Mouse (Mus musculus): ENCODE data around the gene Taar4. TPM values are rescaled to one million over a fixed set of nuclear protein-coding genes. Genes with fewer than 3 reads are reported as not detected.

Gene Taar4
- polyA plus RNA-seq, 1 experiment from 2014 or later = not detected

DNA sequence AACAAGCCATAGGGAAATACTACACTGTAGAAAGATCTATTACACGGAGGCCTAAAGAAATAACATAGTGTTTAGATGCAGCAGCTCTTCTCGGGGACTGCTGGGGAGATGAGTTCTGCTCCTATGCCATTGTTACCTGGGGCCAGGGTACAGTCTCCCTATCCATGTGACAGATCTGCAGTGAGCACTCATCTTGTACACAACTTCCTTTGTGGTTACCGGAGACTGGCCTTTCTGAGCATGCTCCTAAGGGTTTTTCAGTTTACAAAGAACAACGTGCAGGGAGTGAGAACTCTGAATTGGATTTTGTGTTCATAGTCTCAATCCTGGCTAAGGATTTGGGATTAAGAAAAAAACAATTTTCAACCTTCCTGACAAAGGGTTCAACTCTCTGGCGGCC lies 26.1 kb downstream of the Taar4 start:
- no peak for ATAC-seq (replicated peaks; ENCODE audit: extremely low read depth, insufficient read depth, low FRiP score)
- WGBS = 71% methylated on average over 5 of the region's 5 CpGs
- H3K27me3 ChIP-seq (ENCODE audit: control insufficient read depth, insufficient read depth, low read length) = no peaks in the 10 kb centered on the region

DNA sequence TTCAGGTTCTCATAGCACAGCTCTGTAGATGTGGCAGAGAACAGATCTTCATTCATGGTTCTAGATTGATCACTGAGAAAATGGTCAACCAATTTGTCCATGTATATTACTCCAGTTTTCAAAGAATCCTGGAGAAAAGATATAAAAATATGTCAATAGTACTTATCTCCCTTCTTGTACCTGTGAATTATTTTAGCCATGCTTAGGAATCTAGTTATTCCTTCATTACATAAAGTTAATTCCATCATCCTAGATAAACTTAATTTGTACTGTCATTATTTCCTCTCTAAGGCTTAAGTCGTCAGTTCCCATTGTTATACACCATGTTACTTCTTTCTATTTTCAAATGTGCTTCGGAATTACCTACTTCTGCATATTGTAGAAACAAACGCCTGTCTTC lies 33.1 kb downstream of the Taar4 start, which contains the start of gene Taar7a:
Gene Taar7a, minus strand, starts transcription at position 101 of the 400 bp plus-strand sequence.
- Histone ChIP-seq H3K36me3 (ENCODE audit: control insufficient read depth, insufficient read depth) (no peaks in the 10 kb centered on the region), H3K27me3 (ENCODE audit: control insufficient read depth, insufficient read depth, low read length) (no peaks in the 10 kb centered on the region), H3K4me2 (ENCODE audit: low read depth, low read length) (no peak within 1 kb of the TSS), H3K9ac (ENCODE audit: low read length) (no peak within 1 kb of the TSS), H3K4me1 (ENCODE audit: control insufficient read depth, insufficient read depth, low read length) (no peaks in the 10 kb centered on the region), H3K4me3 (ENCODE audit: low read length) (no peak within 1 kb of the TSS), H3K27ac (ENCODE audit: low read length) (no peak within 1 kb of the TSS), H3K9me3 (replicated peaks; ENCODE audit: control insufficient read depth, low read length) (no peaks in the 10 kb centered on the region)
- no peak for ATAC-seq (replicated peaks; ENCODE audit: extremely low read depth, insufficient read depth, low FRiP score)
- 86% methylated on average over 3 of the region's 3 CpGs for WGBS

More for the DNA sequence above, 26.1 kb downstream of the Taar4 start:
- Histone ChIP-seq H3K36me3 (ENCODE audit: control insufficient read depth, insufficient read depth) (no peaks in the 10 kb centered on the region), H3K9me3 (replicated peaks; ENCODE audit: control insufficient read depth, low read length) (no peaks in the 10 kb centered on the region), H3K4me1 (ENCODE audit: control insufficient read depth, insufficient read depth, low read length) (no peaks in the 10 kb centered on the region), H3K9ac (ENCODE audit: low read length) (no peak overlapping the region), H3K4me3 (ENCODE audit: low read length) (no peak overlapping the region), H3K27ac (ENCODE audit: low read length) (no peak overlapping the region), H3K4me2 (ENCODE audit: low read depth, low read length) (no peak overlapping the region)

DNA sequence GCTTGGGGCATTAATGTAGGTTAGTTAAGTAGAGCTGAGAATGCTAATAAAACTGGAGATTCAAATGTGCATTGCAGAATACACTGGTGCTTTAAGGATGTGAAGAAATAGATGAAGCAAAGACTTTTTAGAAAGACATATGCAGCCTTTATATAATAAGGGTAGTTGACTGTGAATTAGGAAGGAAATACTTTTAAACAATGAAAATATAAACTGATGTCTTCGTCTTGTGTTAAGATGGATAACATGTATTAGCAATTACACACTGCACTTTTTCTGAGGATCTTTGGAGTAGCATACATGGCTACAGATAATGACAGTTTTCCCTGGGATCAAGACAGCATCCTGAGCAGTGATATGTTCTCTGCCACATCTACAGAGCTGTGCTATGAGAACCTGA lies 39.3 kb downstream of the Taar4 start, which contains the start of gene Taar7b:
Gene Taar7b, plus strand, starts transcription at position 301 of the 400 bp plus-strand sequence.
- H3K9me3 ChIP-seq (replicated peaks; ENCODE audit: control insufficient read depth, low read length) = no peaks in the 10 kb centered on the region
- H3K4me1 ChIP-seq (ENCODE audit: control insufficient read depth, insufficient read depth, low read length) = no peaks in the 10 kb centered on the region
- no peak within 1 kb of the TSS for H3K4me2 ChIP-seq (ENCODE audit: low read depth, low read length)
- H3K9ac ChIP-seq (ENCODE audit: low read length) = no peak within 1 kb of the TSS
- ATAC-seq (replicated peaks; ENCODE audit: extremely low read depth, insufficient read depth, low FRiP score) = no peak
- no peak within 1 kb of the TSS for H3K4me3 ChIP-seq (ENCODE audit: low read length)
- 64% methylated on average over 1 of the region's 1 CpGs for WGBS
- H3K36me3 ChIP-seq (ENCODE audit: control insufficient read depth, insufficient read depth) = no peaks in the 10 kb centered on the region
- no peaks in the 10 kb centered on the region for H3K27me3 ChIP-seq (ENCODE audit: control insufficient read depth, insufficient read depth, low read length)
- H3K27ac ChIP-seq (ENCODE audit: low read length) = no peak within 1 kb of the TSS

DNA sequence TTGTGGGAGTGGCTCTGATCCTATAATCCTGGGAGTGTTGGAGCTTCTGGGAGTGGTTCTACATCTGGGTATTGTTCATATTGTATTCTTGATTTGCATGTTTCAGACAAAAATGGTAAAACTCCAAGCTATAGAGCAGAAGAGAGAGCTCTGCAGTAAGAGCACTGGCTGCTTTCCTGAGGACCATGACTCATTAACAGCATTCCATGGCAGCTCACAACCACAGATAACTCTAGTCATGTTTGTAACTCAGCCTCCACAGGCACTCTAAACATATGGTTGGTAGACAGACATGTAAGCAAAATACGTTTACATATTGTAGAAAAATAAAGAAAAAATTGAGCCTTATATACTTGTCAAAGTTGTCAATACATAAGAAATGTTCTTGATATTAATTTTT lies 46.1 kb downstream of the Taar4 start:
- no peaks in the 10 kb centered on the region for H3K36me3 ChIP-seq (ENCODE audit: control insufficient read depth, insufficient read depth)
- H3K9me3 ChIP-seq (replicated peaks; ENCODE audit: control insufficient read depth, low read length) = no peaks in the 10 kb centered on the region
- no peak overlapping the region for H3K27ac ChIP-seq (ENCODE audit: low read length)
- no peaks in the 10 kb centered on the region for H3K4me1 ChIP-seq (ENCODE audit: control insufficient read depth, insufficient read depth, low read length)
- no peak for ATAC-seq (replicated peaks; ENCODE audit: extremely low read depth, insufficient read depth, low FRiP score)
- no peaks in the 10 kb centered on the region for H3K27me3 ChIP-seq (ENCODE audit: control insufficient read depth, insufficient read depth, low read length)
- H3K4me3 ChIP-seq (ENCODE audit: low read length) = no peak overlapping the region
- H3K4me2 ChIP-seq (ENCODE audit: low read depth, low read length) = no peak overlapping the region
- 53% methylated on average over 1 of the region's 1 CpGs for WGBS
- H3K9ac ChIP-seq (ENCODE audit: low read length) = no peak overlapping the region

DNA sequence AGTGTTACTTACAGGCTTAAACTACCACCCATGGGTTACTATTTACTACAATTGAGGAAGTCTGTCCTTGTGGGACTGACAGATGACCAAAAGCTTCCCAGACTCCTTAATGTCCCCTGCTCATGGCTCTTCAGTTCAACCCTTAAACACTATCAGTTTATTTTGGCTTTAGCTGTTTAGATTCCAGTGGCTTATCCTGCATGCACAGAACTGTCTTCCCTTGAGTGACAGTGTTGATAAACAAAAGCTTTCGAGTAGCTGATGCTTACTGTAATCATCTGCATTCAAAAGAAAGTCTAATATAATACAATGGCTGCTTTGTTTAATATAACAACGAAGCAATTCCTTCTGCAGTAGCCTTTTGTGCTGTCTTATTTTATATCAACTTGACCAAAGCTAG lies 46.7 kb downstream of the Taar4 start:
- ATAC-seq (replicated peaks; ENCODE audit: extremely low read depth, insufficient read depth, low FRiP score) = no peak
- no peak overlapping the region for H3K27ac ChIP-seq (ENCODE audit: low read length)
- no peaks in the 10 kb centered on the region for H3K27me3 ChIP-seq (ENCODE audit: control insufficient read depth, insufficient read depth, low read length)
- no peaks in the 10 kb centered on the region for H3K9me3 ChIP-seq (replicated peaks; ENCODE audit: control insufficient read depth, low read length)
- H3K36me3 ChIP-seq (ENCODE audit: control insufficient read depth, insufficient read depth) = no peaks in the 10 kb centered on the region
- H3K4me1 ChIP-seq (ENCODE audit: control insufficient read depth, insufficient read depth, low read length) = no peaks in the 10 kb centered on the region
- H3K4me2 ChIP-seq (ENCODE audit: low read depth, low read length) = no peak overlapping the region
- no peak overlapping the region for H3K4me3 ChIP-seq (ENCODE audit: low read length)
- H3K9ac ChIP-seq (ENCODE audit: low read length) = no peak overlapping the region
- 39% methylated on average over 2 of the region's 2 CpGs for WGBS

DNA sequence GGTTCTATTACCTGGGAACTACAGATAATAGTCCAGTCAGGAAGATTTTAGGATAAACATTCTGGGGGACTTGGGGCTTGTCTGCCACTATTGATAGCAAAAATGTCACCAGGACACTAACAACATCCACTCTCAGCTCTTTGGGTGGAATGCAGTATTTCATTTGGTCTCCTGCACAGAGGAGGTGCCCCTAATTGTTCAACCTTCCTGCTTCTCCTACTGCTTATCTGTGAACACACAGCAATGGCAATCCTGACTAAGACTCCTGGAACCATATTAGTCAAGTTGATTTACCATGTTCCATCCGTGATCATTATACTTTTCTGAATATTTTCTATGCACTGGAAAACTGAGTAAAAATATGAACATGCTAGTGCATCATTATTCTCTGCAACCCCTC lies 47.8 kb downstream of the Taar4 start:
- no peak overlapping the region for H3K4me2 ChIP-seq (ENCODE audit: low read depth, low read length)
- no peak overlapping the region for H3K4me3 ChIP-seq (ENCODE audit: low read length)
- no peak overlapping the region for H3K27ac ChIP-seq (ENCODE audit: low read length)
- no peak overlapping the region for H3K9ac ChIP-seq (ENCODE audit: low read length)
- no peaks in the 10 kb centered on the region for H3K4me1 ChIP-seq (ENCODE audit: control insufficient read depth, insufficient read depth, low read length)
- WGBS = 83% methylated on average over 1 of the region's 1 CpGs
- no peak for ATAC-seq (replicated peaks; ENCODE audit: extremely low read depth, insufficient read depth, low FRiP score)
- no peaks in the 10 kb centered on the region for H3K36me3 ChIP-seq (ENCODE audit: control insufficient read depth, insufficient read depth)
- H3K9me3 ChIP-seq (replicated peaks; ENCODE audit: control insufficient read depth, low read length) = no peaks in the 10 kb centered on the region
- H3K27me3 ChIP-seq (ENCODE audit: control insufficient read depth, insufficient read depth, low read length) = no peaks in the 10 kb centered on the region

Other genes starting within 250 kb of the Taar4 start
- gene Rps12, start 173.2 kb upstream of the Taar4 start, polyA plus RNA-seq (2015; fragmentation: Nextera tagmentation; extraction: Ambion mirVana) = 80.6 and 89.4 TPM in 2 replicates
- 8.3 and 9.1 TPM in 2 replicates for gene Slc18b1, start 163.5 kb upstream of the Taar4 start, polyA plus RNA-seq (2015; fragmentation: Nextera tagmentation; extraction: Ambion mirVana)
- 0.08 and 0.16 TPM in 2 replicates for gene Vnn3, start 109.0 kb upstream of the Taar4 start, polyA plus RNA-seq (2015; fragmentation: Nextera tagmentation; extraction: Ambion mirVana)
- gene Vnn1, start 65.8 kb upstream of the Taar4 start, polyA plus RNA-seq (2015; fragmentation: Nextera tagmentation; extraction: Ambion mirVana) = 1.8 and 2.3 TPM in 2 replicates
- gene Taar1, start 40.1 kb upstream of the Taar4 start, polyA plus RNA-seq (2015; fragmentation: Nextera tagmentation; extraction: Ambion mirVana) = not detected in 2 replicates
- gene Taar2, start 21.9 kb upstream of the Taar4 start, polyA plus RNA-seq (2015; fragmentation: Nextera tagmentation; extraction: Ambion mirVana) = not detected in 2 replicates
- not detected in 2 replicates for gene Taar3, start 10.9 kb upstream of the Taar4 start, polyA plus RNA-seq (2015; fragmentation: Nextera tagmentation; extraction: Ambion mirVana)
- not detected in 2 replicates for gene Taar5, start 10.2 kb downstream of the Taar4 start, polyA plus RNA-seq (2015; fragmentation: Nextera tagmentation; extraction: Ambion mirVana)
- not detected in 2 replicates for gene Taar6, start 25.2 kb downstream of the Taar4 start, polyA plus RNA-seq (2015; fragmentation: Nextera tagmentation; extraction: Ambion mirVana)
- gene Taar7a, start 33.0 kb downstream of the Taar4 start, polyA plus RNA-seq (2015; fragmentation: Nextera tagmentation; extraction: Ambion mirVana) = not detected in 2 replicates
- gene Taar7b, start 39.4 kb downstream of the Taar4 start, polyA plus RNA-seq (2015; fragmentation: Nextera tagmentation; extraction: Ambion mirVana) = not detected in 2 replicates
- not detected in 2 replicates for gene Taar7d, start 66.7 kb downstream of the Taar4 start, polyA plus RNA-seq (2015; fragmentation: Nextera tagmentation; extraction: Ambion mirVana)
- not detected in 2 replicates for gene Taar7e, start 77.1 kb downstream of the Taar4 start, polyA plus RNA-seq (2015; fragmentation: Nextera tagmentation; extraction: Ambion mirVana)
- not detected in 2 replicates for gene Taar7f, start 89.0 kb downstream of the Taar4 start, polyA plus RNA-seq (2015; fragmentation: Nextera tagmentation; extraction: Ambion mirVana)
- not detected in 2 replicates for gene Taar8a, start 116.0 kb downstream of the Taar4 start, polyA plus RNA-seq (2015; fragmentation: Nextera tagmentation; extraction: Ambion mirVana)
- not detected in 2 replicates for gene Taar8b, start 131.8 kb downstream of the Taar4 start, polyA plus RNA-seq (2015; fragmentation: Nextera tagmentation; extraction: Ambion mirVana)
- not detected in 2 replicates for gene Taar8c, start 141.4 kb downstream of the Taar4 start, polyA plus RNA-seq (2015; fragmentation: Nextera tagmentation; extraction: Ambion mirVana)
- not detected in 2 replicates for gene Taar9, start 149.0 kb downstream of the Taar4 start, polyA plus RNA-seq (2015; fragmentation: Nextera tagmentation; extraction: Ambion mirVana)
- gene Stx7, start 188.8 kb downstream of the Taar4 start, polyA plus RNA-seq (2015; fragmentation: Nextera tagmentation; extraction: Ambion mirVana) = 75.5 and 79.4 TPM in 2 replicates

Data from heart, embryonic 16.5 days (tissue).